Mouse (Mus musculus): ENCODE measurements around the gene Meaf6. TPM values are rescaled to one million over a fixed set of nuclear protein-coding genes. Genes with fewer than 3 reads are reported as not detected.

Meaf6 gene
- total RNA-seq, 2 experiments from 2014 or later = 19.9 to 21.3 TPM

Other genes starting within 250 kb of the Meaf6 start
- gene Yrdc, start 234.5 kb upstream of the Meaf6 start, total RNA-seq (2021) = 10 to 100 TPM; 17.8 to 22.2 TPM
- gene 1110065P20Rik, start 233.9 kb upstream of the Meaf6 start, total RNA-seq (2021) = 10 to 100 TPM; 22.1 to 22.7 TPM
- under 1 TPM; 0.14 to 0.22 TPM for gene Maneal, start 223.0 kb upstream of the Meaf6 start, total RNA-seq (2021)
- not detected for gene Epha10, start 204.2 kb upstream of the Meaf6 start, total RNA-seq (2021)
- 1 to 10 TPM; 6.6 to 9.1 TPM for gene 9930104L06Rik, start 148.1 kb upstream of the Meaf6 start, total RNA-seq (2021)
- 1 to 10 TPM; 1.5 TPM for gene Cdca8, start 145.8 kb upstream of the Meaf6 start, total RNA-seq (2021)
- 1 to 10 TPM; 3.1 to 6.7 TPM for gene Rspo1, start 98.7 kb upstream of the Meaf6 start, total RNA-seq (2021)
- gene Gnl2, start 68.5 kb upstream of the Meaf6 start, total RNA-seq (2021) = 10 to 100 TPM; 26.7 to 34.2 TPM
- not detected for gene Dnali1, start 19.4 kb upstream of the Meaf6 start, total RNA-seq (2021)
- 1 to 10 TPM; 6.5 to 9.2 TPM for gene Snip1, start 18.5 kb upstream of the Meaf6 start, total RNA-seq (2021)
- 1 to 10 TPM; 3.3 to 4.5 TPM for gene Zc3h12a, start 42.7 kb downstream of the Meaf6 start, total RNA-seq (2021)